ENCODE assay signal across 15 mouse cellular contexts in the genomic region with DNA sequence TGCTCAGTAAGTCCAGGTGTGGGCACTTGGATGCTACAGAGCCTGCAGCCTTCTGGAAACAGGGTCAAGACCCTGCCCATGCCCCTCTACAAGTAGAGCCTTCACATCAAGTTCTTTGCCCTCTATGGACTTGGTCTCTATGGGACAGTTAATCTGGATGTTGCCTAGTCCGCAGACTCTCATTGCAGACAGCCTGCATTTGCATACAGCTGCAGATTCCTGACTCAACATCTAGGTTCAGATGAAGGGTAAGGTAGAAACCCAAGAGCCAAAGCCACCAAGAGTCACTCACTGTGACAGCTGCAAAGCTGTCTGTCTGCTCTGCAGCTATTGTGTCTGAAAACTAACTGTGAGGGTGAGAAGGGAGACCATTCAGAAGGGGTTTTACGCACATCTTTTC.
DNase-seq lines count a peak whose midpoint lies in the region; ATAC-seq lines count a peak whose summit lies in the region.
"Had no signal": no experiment of that assay in that cellular context is flagged by ENCODE, and none has a peak within 500 bp of the region (broad histone marks: within the 10 kb centered on the region; RNA-seq: fewer than 3 reads in every experiment).

No protein-coding gene starts in this region.

- 85% methylated on average over 2 of the region's 2 CpGs for WGBS in heart, embryonic 10.5 days
- 87% methylated on average over 2 of the region's 2 CpGs for WGBS in intestine, embryonic 14.5 days
- 79% methylated on average over 2 of the region's 2 CpGs for WGBS in intestine, embryonic 16.5 days
- 48% methylated on average over 2 of the region's 2 CpGs for WGBS in neural tube, embryonic 12.5 days

- 0 out of 2 replicates have a peak overlapping the region, but pooled peaks have one; percentile 56 for H3K27ac ChIP-seq in heart, embryonic 10.5 days
- no peak overlapping the region for H3K27ac ChIP-seq in intestine, embryonic 14.5 days (ENCODE audit: low read depth)
- H3K27ac ChIP-seq in intestine, embryonic 16.5 days (ENCODE audit: low read length), result no peak overlapping the region
- H3K27ac ChIP-seq in neural tube, embryonic 12.5 days, result no peak overlapping the region
- H3K27ac ChIP-seq: hindbrain, embryonic 15.5 days; limb, embryonic 10.5 days; liver, embryonic 12.5 days; neural tube, embryonic 13.5 days had no signal

- no peak for ATAC-seq in intestine, embryonic 14.5 days (replicated peaks; ENCODE audit: low FRiP score, low TSS enrichment, low read depth)
- no peak for ATAC-seq in intestine, embryonic 16.5 days
- ATAC-seq in neural tube, embryonic 12.5 days (ENCODE audit: low FRiP score, low read depth), result peak; percentile 70; the same call in 1 of the 2 replicates
- ATAC-seq: liver, embryonic 12.5 days had no signal

- H3K4me3 ChIP-seq in heart, embryonic 10.5 days, result no peak overlapping the region
- H3K4me3 ChIP-seq in intestine, embryonic 14.5 days (ENCODE audit: low read depth, low read length), result no peak overlapping the region
- no peak overlapping the region for H3K4me3 ChIP-seq in intestine, embryonic 16.5 days (ENCODE audit: low read length)
- H3K4me3 ChIP-seq in neural tube, embryonic 12.5 days, result no peak overlapping the region
- H3K4me3 ChIP-seq: erythroblast, embryonic 14.5 days; hindbrain, embryonic 15.5 days; limb, embryonic 10.5 days; liver, embryonic 12.5 days; neural tube, embryonic 13.5 days had no signal

- no peak overlapping the region for H3K9ac ChIP-seq in intestine, embryonic 14.5 days (ENCODE audit: low read length)
- H3K9ac ChIP-seq in intestine, embryonic 16.5 days (ENCODE audit: low read depth, low read length), result no peak overlapping the region
- no peak overlapping the region for H3K9ac ChIP-seq in neural tube, embryonic 12.5 days
- H3K9ac ChIP-seq: hindbrain, embryonic 15.5 days; liver, embryonic 12.5 days; neural tube, embryonic 13.5 days had no signal

- no peaks in the 10 kb centered on the region for H3K27me3 ChIP-seq in heart, embryonic 10.5 days (ENCODE audit: insufficient read depth, poor library complexity, severe bottlenecking)
- H3K27me3 ChIP-seq in intestine, embryonic 14.5 days (replicated peaks; ENCODE audit: control insufficient read depth, insufficient read depth, low read length), result no peaks in the 10 kb centered on the region
- no peaks in the 10 kb centered on the region for H3K27me3 ChIP-seq in intestine, embryonic 16.5 days (replicated peaks; ENCODE audit: control insufficient read depth, insufficient read depth, low read length)
- H3K27me3 ChIP-seq in neural tube, embryonic 12.5 days (replicated peaks), result no peaks in the 10 kb centered on the region
- H3K27me3 ChIP-seq: hindbrain, embryonic 15.5 days; liver, embryonic 12.5 days; neural tube, embryonic 13.5 days had no signal

- no peaks in the 10 kb centered on the region for H3K36me3 ChIP-seq in heart, embryonic 10.5 days
- no peaks in the 10 kb centered on the region for H3K36me3 ChIP-seq in intestine, embryonic 14.5 days (ENCODE audit: control insufficient read depth, insufficient read depth, low read length)
- no peaks in the 10 kb centered on the region for H3K36me3 ChIP-seq in intestine, embryonic 16.5 days (ENCODE audit: control insufficient read depth, insufficient read depth, low read length)
- H3K36me3 ChIP-seq in neural tube, embryonic 12.5 days, result no peaks in the 10 kb centered on the region
- H3K36me3 ChIP-seq: hindbrain, embryonic 15.5 days; limb, embryonic 10.5 days; liver, embryonic 12.5 days; neural tube, embryonic 13.5 days had no signal

- H3K4me1 ChIP-seq in heart, embryonic 10.5 days, result peaks cover 45% of the 10 kb centered on the region
- peaks cover 11% of the 10 kb centered on the region; the same call in 1 of the 2 replicates for H3K4me1 ChIP-seq in intestine, embryonic 14.5 days (replicated peaks; ENCODE audit: control insufficient read depth, insufficient read depth, low read length)
- H3K4me1 ChIP-seq in intestine, embryonic 16.5 days (ENCODE audit: control insufficient read depth, insufficient read depth, low read length), result peaks cover 10% of the 10 kb centered on the region
- H3K4me1 ChIP-seq in neural tube, embryonic 12.5 days, result peaks cover 19% of the 10 kb centered on the region
- H3K4me1 ChIP-seq: hindbrain, embryonic 15.5 days had no signal

- H3K9me3 ChIP-seq in heart, embryonic 10.5 days, result no peaks in the 10 kb centered on the region
- no peaks in the 10 kb centered on the region for H3K9me3 ChIP-seq in intestine, embryonic 14.5 days (ENCODE audit: control insufficient read depth, low read length)
- no peaks in the 10 kb centered on the region for H3K9me3 ChIP-seq in intestine, embryonic 16.5 days (ENCODE audit: control insufficient read depth, low read length)
- no peaks in the 10 kb centered on the region for H3K9me3 ChIP-seq in neural tube, embryonic 12.5 days
- H3K9me3 ChIP-seq: hindbrain, embryonic 15.5 days; limb, embryonic 10.5 days; liver, embryonic 12.5 days; neural tube, embryonic 13.5 days had no signal

- DNase-seq in heart, embryonic 10.5 days (ENCODE audit: low spot score), result no peak
- no peak for DNase-seq in heart, adult 18-20 months
- DNase-seq in intestine, embryonic 14.5 days (ENCODE audit: low spot score), result peak; percentile 51
- no peak for DNase-seq in neural tube, embryonic 10.5 days (ENCODE audit: extremely low spot score, low spot score)
- no peak for DNase-seq in yolk sac, embryonic 10.5 days (ENCODE audit: low spot score)
- DNase-seq in testis, postnatal 10 days (ENCODE audit: low spot score), result no peak
- DNase-seq: adrenal gland, postnatal 10 days; cerebellum, adult 8-10 months had no signal

- H3K4me2 ChIP-seq in intestine, embryonic 14.5 days (ENCODE audit: low read length), result no peak overlapping the region
- no peak overlapping the region for H3K4me2 ChIP-seq in intestine, embryonic 16.5 days (ENCODE audit: low read depth, low read length)
- H3K4me2 ChIP-seq in neural tube, embryonic 12.5 days (replicated peaks), result no peak overlapping the region
- H3K4me2 ChIP-seq: hindbrain, embryonic 15.5 days; liver, embryonic 12.5 days; neural tube, embryonic 13.5 days had no signal
